Mouse (Mus musculus): ENCODE data around the gene Abcb6.

Gene Abcb6

GRCm38 (mm10) chr1:75145589-75145988, 34.6 kb downstream of the Abcb6 start:
- DNase-seq (ENCODE audit: low spot score): no peak

GRCm38 (mm10) chr1:75142301-75143261, 37.6 kb downstream of the Abcb6 start, which contains the start of the genes Cnppd1 and Retreg2:
TSS of gene Cnppd1 (minus strand) at chr1:75142711.
TSS of gene Retreg2 (plus strand) at chr1:75142778.
- DNase-seq (ENCODE audit: low spot score): peak; percentile 96

GRCm38 (mm10) chr1:75141486-75142190, 38.6 kb downstream of the Abcb6 start:
- peak; percentile 57 for DNase-seq (ENCODE audit: low spot score)

- DNase-seq (ENCODE audit: low spot score): no peak
Measured at GRCm38 (mm10) chr1:75140601-75141190, 39.5 kb downstream of the Abcb6 start.

GRCm38 (mm10) chr1:75138448-75138847, 41.7 kb downstream of the Abcb6 start:
- DNase-seq (ENCODE audit: low spot score): no peak

- DNase-seq (ENCODE audit: low spot score): no peak
Measured at GRCm38 (mm10) chr1:75136730-75137129, 43.5 kb downstream of the Abcb6 start.

- DNase-seq (ENCODE audit: low spot score): no peak
Measured at GRCm38 (mm10) chr1:75136293-75136692, 43.9 kb downstream of the Abcb6 start.

- DNase-seq (ENCODE audit: low spot score): no peak
Measured at GRCm38 (mm10) chr1:75133421-75134207, 46.6 kb downstream of the Abcb6 start, which contains the start of gene Slc23a3. TSS of gene Slc23a3 (minus strand) at chr1:75133890.

- DNase-seq (ENCODE audit: low spot score): no peak
Measured at GRCm38 (mm10) chr1:75128641-75129040, 51.6 kb downstream of the Abcb6 start.

GRCm38 (mm10) chr1:75125418-75125817, 54.8 kb downstream of the Abcb6 start:
- DNase-seq (ENCODE audit: low spot score): no peak

GRCm38 (mm10) chr1:75124346-75125321, 55.6 kb downstream of the Abcb6 start, which contains the start of gene Nhej1:
TSS of gene Nhej1 (minus strand) at chr1:75125200.
- peak; percentile 93 for DNase-seq (ENCODE audit: low spot score)

GRCm38 (mm10) chr1:75122211-75122610, 58.0 kb downstream of the Abcb6 start:
- DNase-seq (ENCODE audit: low spot score): no peak

Data from layer of hippocampus, adult 11-12 months (tissue).